Mouse (Mus musculus) MEL (cell line): ENCODE measurements around the gene Slc13a1. TPM values are rescaled to one million over a fixed set of nuclear protein-coding genes. Genes with fewer than 3 reads are reported as not detected.

Source experiments
- DNase-seq: peaks from one replicate; pipeline ENCODE4 v3.0.0; 2011; ENCODE audit warnings: low read depth, low spot score
- H3K27ac ChIP-seq: 2 replicates; pipeline ENCODE4 v1.5.1; 2012; ENCODE audit warnings: low read depth, mild to moderate bottlenecking, control low read depth, low read length, moderate library complexity; ENCODE audit not compliant: control insufficient read depth
- H3K27me3 ChIP-seq, 2 experiments: fragments of 150-350 bp in 1 of 2; sonication (generic) in 1 of 2; 2 replicates each; pipeline ENCODE4 v1.6.1; 2012; ENCODE audit warnings: low read length in 2 of 2, mild to moderate bottlenecking in 2 of 2, improper control_type of control experiment in 1 of 2, moderate library complexity in 1 of 2; ENCODE audit not compliant: insufficient read depth in 2 of 2, control insufficient read depth in 1 of 2
- H3K36me3 ChIP-seq, 2 experiments: 2 replicates each; pipeline ENCODE4 v1.6.1; 2012 to 2014; ENCODE audit warnings: low read length in 2 of 2, improper control_type of control experiment in 1 of 2, inconsistent platforms in 1 of 2, mild to moderate bottlenecking in 1 of 2; ENCODE audit not compliant: insufficient read depth in 2 of 2, control insufficient read depth in 1 of 2
- H3K4me1 ChIP-seq, 2 experiments: fragments of 150-350 bp in 1 of 2; sonication (generic) in 1 of 2; 2 replicates each; pipeline ENCODE4 v1.6.1; 2012; ENCODE audit warnings: low read length in 2 of 2, improper control_type of control experiment in 1 of 2, mild to moderate bottlenecking in 1 of 2; ENCODE audit not compliant: insufficient read depth in 2 of 2, control insufficient read depth in 1 of 2
- H3K4me3 ChIP-seq, 2 experiments: fragments of 150-350 bp in 1 of 2; sonication (generic) in 1 of 2; 2 replicates each; pipeline ENCODE4 v1.5.1; 2012; ENCODE audit warnings: low read depth in 2 of 2, low read length in 2 of 2, mild to moderate bottlenecking in 2 of 2, moderate library complexity in 2 of 2, control low read depth in 1 of 2, improper control_type of control experiment in 1 of 2; ENCODE audit not compliant: control insufficient read depth in 1 of 2, insufficient read depth in 1 of 2
- H3K79me2 ChIP-seq: 2 replicates; pipeline ENCODE4 v1.6.1; 2012; ENCODE audit warnings: mild to moderate bottlenecking, low read length, moderate library complexity; ENCODE audit not compliant: control insufficient read depth, poor library complexity, insufficient read depth
- H3K9ac ChIP-seq: 2 replicates; pipeline ENCODE4 v1.6.1; 2012; ENCODE audit warnings: low read depth, mild to moderate bottlenecking, control low read depth, low read length, moderate library complexity; ENCODE audit not compliant: control insufficient read depth, poor library complexity, severe bottlenecking
- H3K9me3 ChIP-seq: fragments of 150-350 bp; sonication (generic); replicated peaks from 2 replicates; pipeline ENCODE4 v1.6.1; 2012; ENCODE audit warnings: mild to moderate bottlenecking, low read length, improper control_type of control experiment, moderate library complexity; ENCODE audit not compliant: insufficient read depth
- CHD1 ChIP-seq: IDR thresholded peaks from 2 replicates; pipeline ENCODE4 v1.6.1; 2012; ENCODE audit warnings: low read depth, mild to moderate bottlenecking, inconsistent platforms, low read length, improper control_type of control experiment
- CTCF ChIP-seq, 3 experiments: IDR thresholded peaks in 2 of 3; conservative IDR thresholded peaks in 1 of 3; 2 replicates each; pipeline ENCODE4 v1.5.1; 2011 to 2012; ENCODE audit warnings: low read length in 3 of 3, low read depth in 2 of 3, mild to moderate bottlenecking in 2 of 3, improper control_type of control experiment in 1 of 3, inconsistent platforms in 1 of 3, mixed read lengths in 1 of 3, moderate library complexity in 1 of 3; ENCODE audit not compliant: control insufficient read depth in 1 of 3, insufficient read depth in 1 of 3, poor library complexity in 1 of 3, severe bottlenecking in 1 of 3
- ELF1 ChIP-seq: IDR thresholded peaks from 2 replicates; pipeline ENCODE4 v1.6.1; 2014; ENCODE audit warnings: low read depth, mild to moderate bottlenecking, inconsistent platforms, low read length, improper control_type of control experiment, moderate library complexity
- ETS1 ChIP-seq: IDR thresholded peaks from 2 replicates; pipeline ENCODE4 v1.6.1; 2012; ENCODE audit warnings: low read depth, mild to moderate bottlenecking, inconsistent platforms, low read length, improper control_type of control experiment, moderate library complexity
- GABPA ChIP-seq: IDR thresholded peaks from 2 replicates; pipeline ENCODE4 v1.6.1; 2012; ENCODE audit warnings: low read depth, mild to moderate bottlenecking, inconsistent platforms, low read length, improper control_type of control experiment, moderate library complexity
- GATA1 ChIP-seq: IDR thresholded peaks from 2 replicates; pipeline ENCODE4 v1.6.1; 2011; ENCODE audit warnings: low read depth, low read length, improper control_type of control experiment
- HCFC1 ChIP-seq: IDR thresholded peaks from 2 replicates; pipeline ENCODE4 v1.6.1; 2012; ENCODE audit warnings: low read depth, mild to moderate bottlenecking, inconsistent platforms, low read length, improper control_type of control experiment, moderate library complexity
- JUND ChIP-seq: IDR thresholded peaks from 2 replicates; pipeline ENCODE4 v1.6.1; 2011; ENCODE audit warnings: low read depth, mild to moderate bottlenecking, improper control_type of control experiment, low read length
- KAT2A ChIP-seq: conservative IDR thresholded peaks from 2 replicates; pipeline ENCODE4 v1.6.1; 2012; ENCODE audit warnings: low read depth, low read length, improper control_type of control experiment, inconsistent platforms
- MAX ChIP-seq: IDR thresholded peaks from 2 replicates; pipeline ENCODE4 v1.6.1; 2011; ENCODE audit warnings: low read length, improper control_type of control experiment
- MAZ ChIP-seq: IDR thresholded peaks from 2 replicates; pipeline ENCODE4 v1.6.1; 2012; ENCODE audit warnings: low read depth, mild to moderate bottlenecking, inconsistent platforms, low read length, improper control_type of control experiment
- MXI1 ChIP-seq: IDR thresholded peaks from 2 replicates; pipeline ENCODE4 v1.6.1; 2011; ENCODE audit warnings: mild to moderate bottlenecking, low read depth, low read length, improper control_type of control experiment
- MYB ChIP-seq: IDR thresholded peaks from 2 replicates; pipeline ENCODE4 v1.6.1; 2011; ENCODE audit warnings: mild to moderate bottlenecking, low read depth, low read length, improper control_type of control experiment
- MYC ChIP-seq: IDR thresholded peaks from 2 replicates; pipeline ENCODE4 v1.6.1; 2011; ENCODE audit warnings: low read depth, mild to moderate bottlenecking, low read length, improper control_type of control experiment, moderate library complexity
- NELFE ChIP-seq: IDR thresholded peaks from 2 replicates; pipeline ENCODE4 v1.6.1; 2011; ENCODE audit warnings: low read depth, low read length, improper control_type of control experiment
- POLR2A ChIP-seq, 2 experiments: IDR thresholded peaks; 2 replicates each; pipeline ENCODE4 v1.6.1; 2011 to 2012; ENCODE audit warnings: low read length in 2 of 2, mild to moderate bottlenecking in 2 of 2, control low read depth in 1 of 2, improper control_type of control experiment in 1 of 2, low read depth in 1 of 2, moderate library complexity in 1 of 2; ENCODE audit not compliant: control insufficient read depth in 1 of 2, insufficient read depth in 1 of 2, poor library complexity in 1 of 2
- RAD21 ChIP-seq: IDR thresholded peaks from 2 replicates; pipeline ENCODE4 v1.6.1; 2011; ENCODE audit warnings: mild to moderate bottlenecking, low read depth, low read length, improper control_type of control experiment
- RCOR1 ChIP-seq: IDR thresholded peaks from 2 replicates; pipeline ENCODE4 v1.6.1; 2012; ENCODE audit warnings: low read depth, mild to moderate bottlenecking, inconsistent platforms, low read length, improper control_type of control experiment
- SIN3A ChIP-seq: IDR thresholded peaks from 2 replicates; pipeline ENCODE4 v1.6.1; 2012; ENCODE audit warnings: low read length, improper control_type of control experiment, inconsistent platforms
- TAL1 ChIP-seq: IDR thresholded peaks from 2 replicates; pipeline ENCODE4 v1.6.1; 2012; ENCODE audit warnings: mild to moderate bottlenecking, inconsistent platforms, low read length, moderate library complexity, mixed read lengths
- TCF12 ChIP-seq: IDR thresholded peaks from 2 replicates; pipeline ENCODE4 v1.6.1; 2014; ENCODE audit warnings: low read depth, mild to moderate bottlenecking, inconsistent platforms, low read length, improper control_type of control experiment, moderate library complexity
- UBTF ChIP-seq: IDR thresholded peaks from 2 replicates; pipeline ENCODE4 v1.6.1; 2012; ENCODE audit warnings: low read depth, mild to moderate bottlenecking, inconsistent platforms, low read length, improper control_type of control experiment, moderate library complexity, borderline replicate concordance; ENCODE audit not compliant: insufficient read depth
- USF1 ChIP-seq: IDR thresholded peaks from 2 replicates; pipeline ENCODE4 v1.6.1; 2014; ENCODE audit warnings: low read depth, mild to moderate bottlenecking, inconsistent platforms, low read length, improper control_type of control experiment, moderate library complexity
- ZC3H11A ChIP-seq: IDR thresholded peaks from 2 replicates; pipeline ENCODE4 v1.6.1; 2012; ENCODE audit warnings: low read depth, mild to moderate bottlenecking, inconsistent platforms, low read length, improper control_type of control experiment
- polyA plus RNA-seq, 2 experiments: library from polyadenylated mRNA; stranded (reverse) in 1 of 2; unstranded in 1 of 2; fragments of >175 nt in 1 of 2; fragments of >200 nt in 1 of 2; gene quantifications; 2 replicates each; pipeline versions ENCODE4 v1.2.1 to v1.2.4; 2012; ENCODE audit warnings: low replicate concordance in 2 of 2, low read depth in 1 of 2; ENCODE audit not compliant: insufficient read length in 2 of 2, insufficient read depth in 1 of 2, missing spikeins in 1 of 2
- total RNA-seq: library from RNA; depleted of rRNA; stranded (reverse); fragments of 300-350 nt; gene quantifications from 2 replicates; pipeline ENCODE4 v1.2.3, GENCODE M21; 2012

Gene Slc13a1
- total and polyA plus RNA-seq, 3 experiments: not detected

GRCm38 (mm10) chr6:24100705-24101104 lies 67.2 kb downstream of the Slc13a1 start:
- H3K4me3 ChIP-seq: no peak overlapping the region
- no peak overlapping the region for H3K9ac ChIP-seq
- H3K9me3 ChIP-seq: no peaks in the 10 kb centered on the region
- no peaks in the 10 kb centered on the region for H3K27me3 ChIP-seq
- TF ChIP-seq GABPA (no peak), KAT2A (no peak), ZC3H11A (no peak), RCOR1 (no peak), MXI1 (no peak), MYC (no peak), MAX (no peak), HCFC1 (no peak), MYB (no peak), CTCF (IDR thresholded peaks at IDR 0.05 in 2 of 3, conservative IDR thresholded peaks at IDR 0.05 in 1 of 3; ENCODE audit: control insufficient read depth in 1 of 3, insufficient read depth in 1 of 3, low read depth in 2 of 3, low read length in 3 of 3, poor library complexity in 1 of 3, severe bottlenecking in 1 of 3) (no peak), POLR2A (IDR thresholded peaks at IDR 0.05; ENCODE audit: control insufficient read depth in 1 of 2, insufficient read depth in 1 of 2, low read depth in 1 of 2, low read length in 2 of 2, poor library complexity in 1 of 2) (no peak), NELFE (no peak), CHD1 (no peak), SIN3A (no peak), JUND (no peak)
- H3K36me3 ChIP-seq: no peaks in the 10 kb centered on the region
- no peak for DNase-seq
- H3K4me1 ChIP-seq: no peaks in the 10 kb centered on the region
- no peaks in the 10 kb centered on the region for H3K79me2 ChIP-seq
- H3K27ac ChIP-seq: no peak overlapping the region

GRCm38 (mm10) chr6:24097400-24097799 lies 70.5 kb downstream of the Slc13a1 start:
- H3K27me3 ChIP-seq: no peaks in the 10 kb centered on the region
- no peaks in the 10 kb centered on the region for H3K36me3 ChIP-seq
- no peak overlapping the region for H3K9ac ChIP-seq
- H3K4me1 ChIP-seq: no peaks in the 10 kb centered on the region
- H3K27ac ChIP-seq: no peak overlapping the region
- H3K4me3 ChIP-seq: no peak overlapping the region
- H3K9me3 ChIP-seq: no peaks in the 10 kb centered on the region
- DNase-seq: no peak
- no peaks in the 10 kb centered on the region for H3K79me2 ChIP-seq
- no peak for TF ChIP-seq GATA1
- TF ChIP-seq TAL1: no peak
- no peak for TF ChIP-seq RAD21
- TF ChIP-seq UBTF: no peak
- TF ChIP-seq ETS1: no peak
- no peak for TF ChIP-seq MYB
- TF ChIP-seq MAZ: no peak
- TF ChIP-seq TCF12: no peak
- no peak for TF ChIP-seq ELF1
- no peak for TF ChIP-seq ZC3H11A
- TF ChIP-seq HCFC1: no peak
- no peak for TF ChIP-seq USF1
- no peak for TF ChIP-seq RCOR1
